Mouse (Mus musculus) lung, adult 2 months (tissue): ENCODE measurements at regions not wholly inside any gene's neighbourhood (a gene's known extent, or its start where the extent isn't known, plus 50 kb on each side); places are given as distances from the start of the nearest gene placed in this dataset.
"Not testable (repeated sequence)": the region's sequence is repeated elsewhere in the genome, so short reads cannot be mapped to it uniquely, and the experiment has no call there.

Experiments used
- DNase-seq: peaks from one replicate; pipeline ENCODE4 v3.0.0; 2022
- H3K4me1 ChIP-seq: fragments of 200-500 bp; 2 replicates; pipeline ENCODE4 v1.6.1; 2011; ENCODE audit warnings: low read length; ENCODE audit not compliant: control insufficient read depth, insufficient read depth
- H3K4me3 ChIP-seq: fragments of 200-500 bp; replicated peaks from 2 replicates; pipeline ENCODE3; 2011; ENCODE audit warnings: low read depth, mild to moderate bottlenecking, control low read depth, low read length; ENCODE audit errors: extremely low read depth
- CTCF ChIP-seq: fragments of 200-500 bp; IDR thresholded peaks from 2 replicates; pipeline ENCODE4 v1.5.1; 2011; ENCODE audit warnings: mild to moderate bottlenecking, low read length, control low read depth; ENCODE audit not compliant: insufficient read depth
- POLR2A ChIP-seq: fragments of 200-500 bp; IDR thresholded peaks from 2 replicates; pipeline ENCODE4 v1.6.1; 2011; ENCODE audit warnings: low read depth, mild to moderate bottlenecking, control low read depth, low read length, borderline replicate concordance; ENCODE audit errors: extremely low read depth
- WGBS: fragments of 180-500 bp; shearing (Covaris S2); methylation state at CpG from one replicate; pipeline ENCODE4 v1.1.7; 2018; 5-methylcytosine and 5-hydroxymethylcytosine counted together

- no peak for TF ChIP-seq CTCF
- TF ChIP-seq POLR2A: no peak
- H3K4me1 ChIP-seq: no peaks in the 10 kb centered on the region
- no peak for DNase-seq
- no peak overlapping the region for H3K4me3 ChIP-seq
- WGBS: 96% methylated on average over 2 of the region's 2 CpGs
Observed at GRCm38 (mm10) chr5:4248422-4248821, 56.3 kb downstream of the Mterf1b start.

- not testable (repeated sequence) for DNase-seq, H3K4me1 ChIP-seq, H3K4me3 ChIP-seq
- WGBS: 77% methylated on average over 5 of the region's 5 CpGs
Observed at GRCm38 (mm10) chr5:4254280-4254679, 62.1 kb downstream of the Mterf1b start.

GRCm38 (mm10) chr5:4257048-4257750 lies 65.0 kb downstream of the Mterf1b start:
- TF ChIP-seq CTCF (no peak), POLR2A (no peak)
- no peak for DNase-seq
- 59% methylated on average over 12 of the region's 12 CpGs for WGBS

GRCm38 (mm10) chr5:4259260-4259659 lies 67.1 kb downstream of the Mterf1b start:
- no peaks in the 10 kb centered on the region for H3K4me1 ChIP-seq
- WGBS: 83% methylated on average over 4 of the region's 4 CpGs
- no peak for TF ChIP-seq CTCF
- TF ChIP-seq POLR2A: no peak
- no peak for DNase-seq
- no peak overlapping the region for H3K4me3 ChIP-seq

More at GRCm38 (mm10) chr5:4257048-4257750, 65.0 kb downstream of the Mterf1b start:
- H3K4me3 ChIP-seq: no peak overlapping the region
- no peaks in the 10 kb centered on the region for H3K4me1 ChIP-seq

GRCm38 (mm10) chr5:4262666-4263065 lies 70.5 kb downstream of the Mterf1b start:
- Histone ChIP-seq H3K4me3 (no peak overlapping the region), H3K4me1 (no peaks in the 10 kb centered on the region)
- TF ChIP-seq POLR2A: no peak
- TF ChIP-seq CTCF: peak; percentile 44
- DNase-seq: no peak
- 93% methylated on average over 1 of the region's 1 CpGs for WGBS

GRCm38 (mm10) chr5:4263560-4264160 lies 71.5 kb downstream of the Mterf1b start:
- Histone ChIP-seq H3K4me1 (no peaks in the 10 kb centered on the region), H3K4me3 (no peak overlapping the region)
- WGBS: 56% methylated on average over 5 of the region's 5 CpGs
- DNase-seq: no peak
- no peak for TF ChIP-seq POLR2A

GRCm38 (mm10) chr5:4267717-4268116 lies 75.5 kb downstream of the Mterf1b start:
- 76% methylated on average over 2 of the region's 2 CpGs for WGBS
- Histone ChIP-seq H3K4me1 (no peaks in the 10 kb centered on the region), H3K4me3 (no peak overlapping the region)
- TF ChIP-seq POLR2A: no peak
- no peak for DNase-seq

GRCm38 (mm10) chr5:4273001-4273400 lies 80.8 kb downstream of the Mterf1b start:
- WGBS: 46% methylated on average over 5 of the region's 5 CpGs
- Histone ChIP-seq H3K4me1 (no peaks in the 10 kb centered on the region), H3K4me3 (no peak overlapping the region)
- TF ChIP-seq POLR2A (no peak), CTCF (no peak)
- DNase-seq: no peak

GRCm38 (mm10) chr5:4303616-4304015 lies 111.4 kb downstream of the Mterf1b start:
- DNase-seq: no peak
- Histone ChIP-seq H3K4me3 (no peak overlapping the region), H3K4me1 (no peaks in the 10 kb centered on the region)
- WGBS: 40% methylated on average over 4 of the region's 4 CpGs
- TF ChIP-seq CTCF (no peak), POLR2A (no peak)

GRCm38 (mm10) chr5:4304201-4304600 lies 112.0 kb downstream of the Mterf1b start:
- no peaks in the 10 kb centered on the region for H3K4me1 ChIP-seq
- WGBS: 73% methylated on average over 5 of the region's 5 CpGs
- no peak for DNase-seq
- H3K4me3 ChIP-seq: no peak overlapping the region
- TF ChIP-seq CTCF: no peak
- no peak for TF ChIP-seq POLR2A
